Mouse (Mus musculus) brown adipose tissue, adult 24 weeks (tissue): ENCODE data around the gene Tnnt3. TPM values are rescaled to one million over a fixed set of nuclear protein-coding genes. Genes with fewer than 3 reads are reported as not detected.

Experiments
- polyA plus RNA-seq: library from polyadenylated mRNA; stranded (reverse); fragments of >200 nt; gene quantifications from 2 replicates; pipeline ENCODE4 v1.2.4, GENCODE M21; 2012; ENCODE audit not compliant: missing spikeins, insufficient read depth, insufficient read length

Tnnt3 gene
- polyA plus RNA-seq, 1 experiment: 455 TPM

Other genes starting within 250 kb of the Tnnt3 start
- not detected in 2 replicates for gene Gm2431, start 240.5 kb upstream of the Tnnt3 start, polyA plus RNA-seq
- gene Gm4559, start 224.5 kb upstream of the Tnnt3 start, polyA plus RNA-seq: not detected in 2 replicates
- not detected in 2 replicates for gene Krtap5-1, start 201.7 kb upstream of the Tnnt3 start, polyA plus RNA-seq
- not detected in 2 replicates for gene Krtap5-4, start 195.3 kb upstream of the Tnnt3 start, polyA plus RNA-seq
- gene Ifitm10, start 125.1 kb upstream of the Tnnt3 start, polyA plus RNA-seq: 1.5 TPM in 1 of 2 replicates, not detected in the other
- 3.0 and 3.8 TPM in 2 replicates for gene Gm49369, start 116.2 kb upstream of the Tnnt3 start, polyA plus RNA-seq
- 1,099 and 1,150 TPM in 2 replicates for gene Ctsd, start 110.8 kb upstream of the Tnnt3 start, polyA plus RNA-seq
- not detected in 2 replicates for gene Syt8, start 64.0 kb upstream of the Tnnt3 start, polyA plus RNA-seq
- 232 and 484 TPM in 2 replicates for gene Tnni2, start 57.0 kb upstream of the Tnnt3 start, polyA plus RNA-seq
- gene Lsp1, start 38.0 kb upstream of the Tnnt3 start, polyA plus RNA-seq: 18.0 and 22.8 TPM in 2 replicates
- gene Mrpl23, start 33.9 kb downstream of the Tnnt3 start, polyA plus RNA-seq: 3.6 and 8.8 TPM in 2 replicates
- gene Igf2, start 168.0 kb downstream of the Tnnt3 start, polyA plus RNA-seq: 6.6 and 9.1 TPM in 2 replicates
- gene Gm49394, start 171.1 kb downstream of the Tnnt3 start, polyA plus RNA-seq: not detected in 2 replicates
- not detected in 2 replicates for gene Ins2, start 244.5 kb downstream of the Tnnt3 start, polyA plus RNA-seq